Mouse (Mus musculus) heart, embryonic 11.5 days (tissue): ENCODE measurements around the gene Tgif2. TPM values are rescaled to one million over a fixed set of nuclear protein-coding genes. Genes with fewer than 3 reads are reported as not detected.
A peak's percentile ranks its signal among the peaks of the same experiment; 100 is the strongest.
"Not testable (repeated sequence)": the region's sequence is repeated elsewhere in the genome, so short reads cannot be mapped to it uniquely, and the experiment has no call there.

Experiments
- ATAC-seq: fragments of 200-750 bp; cut with Nextera tagmentation; replicated peaks from 2 replicates; pipeline ENCODE4 v1.8.0; 2017; ENCODE audit warnings: moderate library complexity; ENCODE audit not compliant: insufficient number of reproducible peaks, low FRiP score, low TSS enrichment
- H3K27ac ChIP-seq: fragments of 300-500 bp; sonication (generic); 2 replicates; pipeline ENCODE4 v1.5.1; 2014; ENCODE audit warnings: mild to moderate bottlenecking, low read depth, low read length
- H3K27me3 ChIP-seq: fragments of 300-500 bp; sonication (generic); 2 replicates; pipeline ENCODE4 v1.6.1; 2014; ENCODE audit warnings: mild to moderate bottlenecking, low read length, mixed read lengths; ENCODE audit not compliant: control insufficient read depth, insufficient read depth
- H3K36me3 ChIP-seq: fragments of 300-500 bp; sonication (generic); 2 replicates; pipeline ENCODE4 v1.6.1; 2014; ENCODE audit warnings: mild to moderate bottlenecking, low read length, moderate library complexity, mixed read lengths; ENCODE audit not compliant: control insufficient read depth, insufficient read depth
- H3K4me1 ChIP-seq: fragments of 300-500 bp; sonication (generic); 2 replicates; pipeline ENCODE4 v1.6.1; 2014; ENCODE audit warnings: low read length; ENCODE audit not compliant: control insufficient read depth, insufficient read depth
- H3K4me2 ChIP-seq: fragments of 300-500 bp; sonication (generic); 2 replicates; pipeline ENCODE4 v1.6.1; 2014; ENCODE audit warnings: mild to moderate bottlenecking, moderate library complexity
- H3K4me3 ChIP-seq: fragments of 300-500 bp; sonication (generic); 2 replicates; pipeline ENCODE4 v1.5.1; 2014; ENCODE audit warnings: low read depth, low read length
- H3K9ac ChIP-seq: fragments of 300-500 bp; sonication (generic); 2 replicates; pipeline ENCODE4 v1.6.1; 2014; ENCODE audit warnings: mild to moderate bottlenecking, low read depth, low read length, moderate library complexity
- H3K9me3 ChIP-seq: fragments of 300-500 bp; sonication (generic); replicated peaks from 2 replicates; pipeline ENCODE4 v1.6.1; 2016; ENCODE audit warnings: low read length; ENCODE audit not compliant: control insufficient read depth
- WGBS: fragments of 180-500 bp; shearing (Covaris S2); extraction: QIAGEN DNeasy Blood & Tissue Kit; methylation state at CpG from one replicate; pipeline ENCODE4 v1.1.7; 2014; ENCODE audit not compliant: insufficient replicate concordance; 5-methylcytosine and 5-hydroxymethylcytosine counted together
- polyA plus RNA-seq: library from polyadenylated mRNA; unstranded; fragments of >200 nt; fragmentation: Nextera tagmentation; extraction: Ambion mirVana; gene quantifications from 2 replicates; pipeline ENCODE4 v1.2.1, GENCODE M21; 2014

Gene Tgif2
- polyA plus RNA-seq, 1 experiment from 2014 or later: 42.7 TPM

DNA sequence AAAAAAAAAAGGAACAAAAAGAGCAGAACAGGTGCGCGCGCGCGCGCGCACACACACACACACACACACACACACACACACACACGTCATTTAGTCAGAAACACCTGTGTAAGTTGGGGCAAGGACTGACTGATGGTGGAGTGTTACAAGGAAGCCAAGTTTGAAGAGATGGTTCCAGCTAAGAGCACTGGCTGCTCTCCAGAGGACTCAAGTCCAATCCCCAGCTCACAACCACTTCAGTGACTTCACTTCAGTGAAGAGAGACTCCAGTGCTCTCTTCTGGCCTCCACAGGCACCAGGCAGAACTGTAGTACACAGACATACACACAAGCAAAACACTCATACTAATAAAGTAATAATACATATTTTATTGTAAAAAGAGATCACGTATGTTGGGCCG is 29.1 kb upstream of the Tgif2 start:
- Histone ChIP-seq H3K9me3 (no peaks in the 10 kb centered on the region), H3K9ac (no peak overlapping the region), H3K4me3 (no peak overlapping the region), H3K27ac (no peak overlapping the region), H3K4me2 (no peak overlapping the region), H3K36me3 (no peaks in the 10 kb centered on the region), H3K4me1 (0 out of 2 replicates have a peak, but pooled peaks cover 7% of the 10 kb centered on the region), H3K27me3 (no peaks in the 10 kb centered on the region)
- WGBS: 98% methylated on average over 10 of the region's 10 CpGs
- ATAC-seq: no peak

- no peak for ATAC-seq
- H3K27ac ChIP-seq: no peak overlapping the region
- H3K9ac ChIP-seq: no peak overlapping the region
- no peaks in the 10 kb centered on the region for H3K9me3 ChIP-seq
- H3K4me2 ChIP-seq: no peak overlapping the region
- H3K27me3 ChIP-seq: no peaks in the 10 kb centered on the region
- 0 out of 2 replicates have a peak, but pooled peaks cover 7% of the 10 kb centered on the region for H3K4me1 ChIP-seq
- H3K4me3 ChIP-seq: no peak overlapping the region
- no peaks in the 10 kb centered on the region for H3K36me3 ChIP-seq
- 56% methylated on average over 5 of the region's 5 CpGs for WGBS
Measured at GRCm38 (mm10) chr2:156811556-156811955, 28.3 kb upstream of the Tgif2 start.

DNA sequence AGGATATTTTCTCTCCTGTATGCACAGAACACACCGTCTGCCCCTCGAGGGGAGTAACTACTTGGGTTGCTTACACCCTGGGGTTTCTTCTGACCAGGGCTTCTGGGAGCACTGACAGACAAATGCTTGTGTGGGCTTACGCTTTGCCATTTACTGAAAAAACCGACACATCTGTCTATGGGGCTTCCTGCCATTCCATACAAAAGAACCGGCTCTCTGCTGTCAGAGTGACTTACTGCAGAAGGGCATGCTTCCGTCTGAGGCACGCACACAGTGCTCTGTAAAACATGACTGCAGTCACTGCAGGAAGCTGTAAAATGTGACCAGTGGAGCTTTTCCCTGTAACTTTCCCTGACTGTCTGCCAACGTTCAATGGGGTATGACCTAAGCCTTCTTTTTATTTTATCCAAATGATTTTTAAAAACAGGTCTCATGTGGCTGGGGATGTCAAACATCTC is 25.4 kb upstream of the Tgif2 start:
- no peak overlapping the region; the same call in 1 of the 2 replicates for H3K4me2 ChIP-seq
- H3K4me1 ChIP-seq: 0 out of 2 replicates have a peak, but pooled peaks cover 7% of the 10 kb centered on the region
- H3K27ac ChIP-seq: peak overlapping the region; percentile 62
- no peak for ATAC-seq
- no peaks in the 10 kb centered on the region for H3K9me3 ChIP-seq
- H3K27me3 ChIP-seq: no peaks in the 10 kb centered on the region
- H3K9ac ChIP-seq: no peak overlapping the region; the same call in 1 of the 2 replicates
- no peak overlapping the region for H3K4me3 ChIP-seq
- 34% methylated on average over 8 of the region's 8 CpGs for WGBS
- no peaks in the 10 kb centered on the region for H3K36me3 ChIP-seq

GRCm38 (mm10) chr2:156814893-156815292 is 24.9 kb upstream of the Tgif2 start:
- H3K4me2 ChIP-seq: no peak overlapping the region; the same call in 1 of the 2 replicates
- H3K9me3 ChIP-seq: no peaks in the 10 kb centered on the region
- H3K4me1 ChIP-seq: 0 out of 2 replicates have a peak, but pooled peaks cover 7% of the 10 kb centered on the region
- 29% methylated on average over 5 of the region's 5 CpGs for WGBS
- H3K9ac ChIP-seq: peak overlapping the region; percentile 28; the same call in 1 of the 2 replicates
- no peaks in the 10 kb centered on the region for H3K27me3 ChIP-seq
- H3K27ac ChIP-seq: peak overlapping the region; percentile 62
- no peak overlapping the region for H3K4me3 ChIP-seq
- no peak for ATAC-seq
- no peaks in the 10 kb centered on the region for H3K36me3 ChIP-seq

- H3K36me3 ChIP-seq: no peaks in the 10 kb centered on the region
- peak overlapping the region; percentile 62; the same call in 1 of the 2 replicates for H3K27ac ChIP-seq
- H3K4me1 ChIP-seq: 0 out of 2 replicates have a peak, but pooled peaks cover 7% of the 10 kb centered on the region
- no peaks in the 10 kb centered on the region for H3K9me3 ChIP-seq
- WGBS: 61% methylated on average over 3 of the region's 3 CpGs
- H3K4me2 ChIP-seq: no peak overlapping the region
- H3K4me3 ChIP-seq: no peak overlapping the region
- H3K27me3 ChIP-seq: no peaks in the 10 kb centered on the region
- no peak for ATAC-seq
- 0 out of 2 replicates have a peak overlapping the region, but pooled peaks have one; percentile 28 for H3K9ac ChIP-seq
Measured at GRCm38 (mm10) chr2:156815412-156815811, 24.4 kb upstream of the Tgif2 start.

- 0 out of 2 replicates have a peak, but pooled peaks cover 7% of the 10 kb centered on the region for H3K4me1 ChIP-seq
- H3K36me3 ChIP-seq: no peaks in the 10 kb centered on the region
- H3K9ac ChIP-seq: no peak overlapping the region
- no peak overlapping the region for H3K27ac ChIP-seq
- no peaks in the 10 kb centered on the region for H3K27me3 ChIP-seq
- WGBS: 81% methylated on average over 1 of the region's 1 CpGs
- no peak for ATAC-seq
- no peak overlapping the region for H3K4me2 ChIP-seq
- no peaks in the 10 kb centered on the region for H3K9me3 ChIP-seq
- no peak overlapping the region for H3K4me3 ChIP-seq
Measured at GRCm38 (mm10) chr2:156816116-156816515, 23.7 kb upstream of the Tgif2 start.

GRCm38 (mm10) chr2:156825128-156825527 is 14.7 kb upstream of the Tgif2 start:
- not testable (repeated sequence) for H3K27me3 ChIP-seq, H3K27ac ChIP-seq, H3K4me2 ChIP-seq, H3K4me1 ChIP-seq, H3K9ac ChIP-seq, H3K4me3 ChIP-seq, H3K36me3 ChIP-seq, ATAC-seq, H3K9me3 ChIP-seq
- WGBS: 77% methylated on average over 6 of the region's 6 CpGs

DNA sequence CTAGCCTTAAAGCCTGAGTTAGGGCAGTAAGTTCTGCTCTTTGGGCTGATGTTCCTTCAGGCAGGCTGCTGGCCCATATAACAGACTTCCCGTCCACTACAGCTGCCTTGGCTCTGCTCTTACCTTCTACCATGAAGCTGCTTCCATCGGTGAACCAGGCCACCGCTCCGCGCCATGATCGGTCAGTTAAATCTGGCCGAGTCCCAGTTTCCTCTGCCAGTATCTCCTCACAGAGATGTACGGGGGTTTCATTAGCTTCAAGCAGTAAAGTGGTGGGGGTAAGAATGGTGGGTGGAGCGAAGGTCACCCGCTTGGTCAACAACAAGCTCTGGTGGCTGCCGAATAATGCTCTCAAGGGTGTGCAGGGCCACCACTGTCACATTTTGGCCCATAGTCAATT is 5.5 kb upstream of the Tgif2 start:
- Histone ChIP-seq H3K9ac (no peak overlapping the region), H3K9me3 (peaks cover 12% of the 10 kb centered on the region; the same call in 1 of the 2 replicates), H3K27me3 (no peaks in the 10 kb centered on the region), H3K4me3 (no peak overlapping the region), H3K27ac (no peak overlapping the region), H3K4me2 (no peak overlapping the region), H3K4me1 (peaks cover 6% of the 10 kb centered on the region), H3K36me3 (peaks cover 60% of the 10 kb centered on the region)
- ATAC-seq: no peak
- WGBS: 95% methylated on average over 11 of the region's 11 CpGs

DNA sequence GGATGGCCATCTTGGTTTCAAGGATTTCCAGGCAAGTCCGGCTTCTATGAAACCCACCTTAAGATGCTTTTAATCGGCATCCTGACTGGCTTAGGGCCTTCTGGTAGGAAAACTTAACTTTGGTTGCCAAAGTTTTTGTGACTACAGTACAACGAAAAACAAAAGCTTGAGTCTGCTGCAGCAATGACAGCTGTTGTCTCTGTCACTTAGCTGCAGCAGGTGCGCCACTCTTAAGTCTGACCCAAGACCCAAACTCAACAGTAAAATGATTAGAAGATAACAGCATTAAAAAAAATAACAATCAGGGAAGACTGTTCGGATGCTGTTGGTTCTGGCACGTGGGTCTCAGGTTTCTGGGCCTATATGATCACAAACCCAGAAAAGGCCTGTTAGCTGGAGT is 968 bp upstream of the Tgif2 start:
- H3K27ac ChIP-seq: peak overlapping the region; percentile 82
- H3K4me1 ChIP-seq: peaks cover 25% of the 10 kb centered on the region
- no peak for ATAC-seq
- no peaks in the 10 kb centered on the region for H3K27me3 ChIP-seq
- H3K9ac ChIP-seq: peak overlapping the region; percentile 85
- peaks cover 22% of the 10 kb centered on the region for H3K36me3 ChIP-seq
- H3K4me2 ChIP-seq: peak overlapping the region; percentile 83
- 59% methylated on average over 6 of the region's 6 CpGs for WGBS
- H3K9me3 ChIP-seq: no peaks in the 10 kb centered on the region
- peak overlapping the region; percentile 94 for H3K4me3 ChIP-seq
